Mouse (Mus musculus): ENCODE results near the gene Sdhaf3.

The Sdhaf3 gene

GRCm38 (mm10) chr6:7069463-7069862 lies 113.7 kb downstream of the Sdhaf3 start:
- DNase-seq = no peak

DNA sequence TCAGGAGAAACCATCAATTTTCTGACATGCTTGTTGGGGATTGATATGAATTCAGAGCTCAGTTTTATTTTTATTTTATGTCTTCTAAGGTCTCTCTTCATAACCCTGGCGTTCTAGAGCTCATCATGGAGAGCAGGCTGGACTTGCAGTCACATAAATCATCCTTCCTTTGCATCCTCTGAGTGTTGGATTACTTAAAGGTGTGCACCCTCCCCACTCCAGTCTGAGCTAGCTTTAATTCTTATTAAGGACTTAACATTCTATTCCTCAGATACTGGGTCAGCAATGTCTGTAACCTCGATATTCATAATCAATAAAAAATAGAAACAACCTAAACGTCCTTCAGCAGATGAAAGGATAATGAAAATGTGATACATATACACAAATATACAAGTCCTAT lies 126.2 kb downstream of the Sdhaf3 start:
- DNase-seq = no peak

GRCm38 (mm10) chr6:7082467-7083259 lies 126.9 kb downstream of the Sdhaf3 start:
- no peak for DNase-seq

GRCm38 (mm10) chr6:7083661-7084060 lies 127.9 kb downstream of the Sdhaf3 start:
- no peak for DNase-seq

DNA sequence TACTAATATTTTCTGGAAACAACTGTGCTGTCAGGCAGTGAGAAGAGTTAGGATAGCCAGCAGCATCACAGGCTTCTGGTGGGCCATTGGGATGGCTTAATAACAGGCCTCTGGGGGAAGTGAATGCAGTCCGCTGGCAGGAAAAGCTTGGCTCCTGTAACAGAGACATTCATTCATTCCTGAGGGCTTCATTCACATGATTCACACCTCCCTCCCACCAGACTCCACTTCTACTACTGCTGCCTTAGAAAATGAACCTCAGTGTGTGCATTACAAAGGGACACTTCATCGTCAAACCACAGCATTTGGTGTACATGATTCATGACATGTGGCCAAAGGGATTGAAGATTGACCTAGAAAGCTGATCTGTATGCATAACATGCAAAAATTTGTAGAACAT lies 128.6 kb downstream of the Sdhaf3 start:
- DNase-seq = no peak

DNA sequence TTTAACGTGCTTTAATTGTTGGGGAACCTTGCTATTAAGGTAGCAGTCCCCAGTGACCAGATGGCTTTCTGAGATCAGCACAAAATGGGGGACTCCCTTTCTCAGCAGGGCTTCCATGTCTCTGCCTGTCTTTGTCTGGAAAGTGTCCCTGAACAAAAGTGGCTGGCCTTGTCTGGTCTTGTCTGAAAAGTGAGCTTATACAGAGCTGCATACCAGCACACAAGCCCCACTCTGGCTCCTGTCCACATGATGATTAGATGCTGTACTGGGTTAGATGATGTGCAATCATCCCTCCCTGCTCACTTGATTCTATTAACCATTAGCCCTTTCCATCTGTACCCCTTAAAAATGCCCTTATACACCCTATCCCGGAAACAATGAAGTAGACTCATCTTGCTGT lies 129.7 kb downstream of the Sdhaf3 start:
- DNase-seq = no peak

DNA sequence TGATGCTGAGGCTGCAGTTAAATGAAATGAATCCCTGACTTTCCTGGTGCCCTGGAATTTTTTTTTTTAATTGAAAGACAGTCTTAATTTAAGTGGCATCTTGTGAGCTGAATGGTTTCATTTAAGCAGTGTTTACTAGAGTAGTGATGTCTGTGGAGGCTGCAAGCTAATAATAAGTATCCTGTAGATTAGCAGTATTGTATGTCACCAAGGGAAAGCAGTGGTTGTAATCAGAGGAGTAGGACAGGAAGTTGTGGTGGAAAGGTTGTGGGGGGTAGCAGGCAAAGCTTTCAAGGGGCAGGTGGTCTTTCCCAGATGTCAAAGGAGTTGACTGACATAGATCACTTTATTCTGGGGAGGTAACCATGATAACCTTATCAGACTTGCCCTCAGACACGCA lies 136.3 kb downstream of the Sdhaf3 start:
- DNase-seq = no peak

Data from kidney, postnatal 14 days (tissue).